Mouse (Mus musculus): ENCODE measurements at regions not wholly inside any gene's neighbourhood (a gene's known extent, or its start where the extent isn't known, plus 50 kb on each side); places are given as distances from the start of the nearest gene placed in this dataset.

DNA sequence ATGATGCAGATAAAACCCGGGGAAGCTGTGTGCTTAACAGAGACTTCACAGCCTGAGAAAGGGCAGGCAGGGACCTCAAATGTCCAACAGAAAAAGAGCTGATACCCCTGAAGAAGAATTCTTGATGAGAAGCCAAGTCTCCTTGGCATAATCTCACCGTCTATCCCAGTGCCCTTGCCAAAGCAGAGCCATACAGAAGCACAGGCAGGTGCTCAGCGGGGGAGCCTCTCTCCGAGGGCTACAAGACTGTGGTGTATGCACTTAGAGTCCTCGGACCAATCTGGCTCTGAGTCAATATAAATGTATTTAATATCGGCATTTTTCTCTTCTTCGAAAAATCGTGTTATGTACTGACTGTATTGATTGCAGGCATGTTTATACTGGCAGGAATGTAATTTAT lies 186.3 kb downstream of the Cbln1 start:
- TF ChIP-seq CTCF (IDR thresholded peaks at IDR 0.05; ENCODE audit: low read depth) (no peak), EP300 (IDR thresholded peaks at IDR 0.05; ENCODE audit: low read depth) (no peak)
